Mouse (Mus musculus) inflammation-experienced regulatory T-cells (primary cell): ENCODE data around the gene 1810065E05Rik. TPM values are rescaled to one million over a fixed set of nuclear protein-coding genes. Genes with fewer than 3 reads are reported as not detected.

Experiments used
- polyA plus RNA-seq, 2 experiments: library from polyadenylated mRNA; unstranded; fragments of 100-300 nt; shearing (Covaris generic); gene quantifications; one replicate each; pipeline ENCODE4 v1.2.1; 2017

1810065E05Rik gene
- polyA plus RNA-seq: under 1 TPM in 1 of 2 experiments, not detected in 1; 0.61 TPM

GRCm38 (mm10) chr11:58420815-58421214 lies at the start of gene 1810065E05Rik:
1810065E05Rik (plus strand) TSS chr11:58421111.

GRCm38 (mm10) chr11:58378763-58379278 lies 42.1 kb upstream of the 1810065E05Rik start, which contains the start of gene Lypd8:
Lypd8 (plus strand) TSS chr11:58379043.

GRCm38 (mm10) chr11:58432259-58432658 lies 11.3 kb downstream of the 1810065E05Rik start, which contains the start of gene Gm12253:
Gm12253 (plus strand) TSS chr11:58432559.

GRCm38 (mm10) chr11:58452759-58453158 lies 31.8 kb downstream of the 1810065E05Rik start, which contains the start of gene Lypd9:
Lypd9 (minus strand) TSS chr11:58452923.

GRCm38 (mm10) chr11:58462170-58462569 lies 41.3 kb downstream of the 1810065E05Rik start, which contains the start of gene Olfr30:
Olfr30 (minus strand) TSS chr11:58462270.

Other genes with a start within 250 kb of the 1810065E05Rik start
- gene Mrpl22, start 249.4 kb upstream of the 1810065E05Rik start, polyA plus RNA-seq: 10 to 100 TPM; 61.6 to 64.3 TPM
- gene Igtp, start 221.6 kb upstream of the 1810065E05Rik start, polyA plus RNA-seq: 100 to 1,000 TPM; 321 to 381 TPM
- gene Irgm2, start 221.5 kb upstream of the 1810065E05Rik start, polyA plus RNA-seq: 10 to 100 TPM; 48.7 to 53.3 TPM
- gene 4930438A08Rik, start 146.3 kb upstream of the 1810065E05Rik start, polyA plus RNA-seq: not detected
- 10 to 100 TPM; 40.4 to 60.4 TPM for gene Zfp692, start 114.0 kb upstream of the 1810065E05Rik start, polyA plus RNA-seq
- gene Zfp672, start 90.8 kb upstream of the 1810065E05Rik start, polyA plus RNA-seq: 10 to 100 TPM; 43.4 to 43.9 TPM
- gene Sh3bp5l, start 90.4 kb upstream of the 1810065E05Rik start, polyA plus RNA-seq: 10 to 100 TPM; 19.0 to 36.8 TPM
- gene Lypd8, start 42.1 kb upstream of the 1810065E05Rik start, polyA plus RNA-seq: 1 to 10 TPM in 1 of 2 experiments, under 1 TPM in 1; 0.17 to 2.9 TPM
- 1 to 10 TPM in 1 of 2 experiments, under 1 TPM in 1; 0.42 to 1.0 TPM for gene Gm12253, start 11.4 kb downstream of the 1810065E05Rik start, polyA plus RNA-seq
- gene Lypd9, start 31.8 kb downstream of the 1810065E05Rik start, polyA plus RNA-seq: not detected
- under 1 TPM in 1 of 2 experiments, not detected in 1; 0.11 TPM for gene Olfr30, start 41.2 kb downstream of the 1810065E05Rik start, polyA plus RNA-seq
- under 1 TPM in 1 of 2 experiments, not detected in 1; 0.72 TPM for gene Olfr332, start 71.4 kb downstream of the 1810065E05Rik start, polyA plus RNA-seq
- under 1 TPM in 1 of 2 experiments, not detected in 1; 0.67 TPM for gene Olfr331, start 81.5 kb downstream of the 1810065E05Rik start, polyA plus RNA-seq
- gene Olfr330, start 113.7 kb downstream of the 1810065E05Rik start, polyA plus RNA-seq: 1 to 10 TPM in 1 of 2 experiments, not detected in 1; 3.3 TPM
- gene Olfr329-ps, start 125.3 kb downstream of the 1810065E05Rik start, polyA plus RNA-seq: not detected
- 1 to 10 TPM in 1 of 2 experiments, not detected in 1; 1.3 TPM for gene Olfr328, start 134.5 kb downstream of the 1810065E05Rik start, polyA plus RNA-seq
- under 1 TPM; 0.24 to 0.29 TPM for gene Olfr224, start 149.4 kb downstream of the 1810065E05Rik start, polyA plus RNA-seq
- not detected for gene Olfr325, start 156.6 kb downstream of the 1810065E05Rik start, polyA plus RNA-seq
- gene Olfr324, start 174.0 kb downstream of the 1810065E05Rik start, polyA plus RNA-seq: not detected
- gene 2210407C18Rik, start 195.0 kb downstream of the 1810065E05Rik start, polyA plus RNA-seq: under 1 TPM in 1 of 2 experiments, not detected in 1; 0.66 TPM
- not detected for gene Olfr323, start 209.4 kb downstream of the 1810065E05Rik start, polyA plus RNA-seq
- under 1 TPM; 0.07 to 0.29 TPM for gene Trim58, start 219.4 kb downstream of the 1810065E05Rik start, polyA plus RNA-seq
- not detected for gene Olfr322, start 237.7 kb downstream of the 1810065E05Rik start, polyA plus RNA-seq